Mouse (Mus musculus) intestine, embryonic 14.5 days (tissue): ENCODE data around the gene Fam20a. TPM values are rescaled to one million over a fixed set of nuclear protein-coding genes. Genes with fewer than 3 reads are reported as not detected.
A peak's percentile ranks its signal among the peaks of the same experiment; 100 is the strongest.
"Not testable (repeated sequence)": the region's sequence is repeated elsewhere in the genome, so short reads cannot be mapped to it uniquely, and the experiment has no call there.

Experiments used
- ATAC-seq: fragments of 200-750 bp; cut with Nextera tagmentation; replicated peaks from 2 replicates; pipeline ENCODE4 v1.8.0; 2017; ENCODE audit warnings: low read depth, moderate number of reproducible peaks, moderate TSS enrichment, moderate library complexity; ENCODE audit not compliant: low FRiP score, low TSS enrichment
- DNase-seq: peaks from one replicate; pipeline ENCODE4 v3.0.0-alpha.2; 2018; ENCODE audit warnings: low spot score
- H3K27ac ChIP-seq: fragments of 300-500 bp; sonication (generic); 2 replicates; pipeline ENCODE4 v1.5.1; 2014; ENCODE audit warnings: low read depth, mild to moderate bottlenecking, control low read depth
- H3K27me3 ChIP-seq: fragments of 300-500 bp; sonication (generic); replicated peaks from 2 replicates; pipeline ENCODE4 v1.6.1; 2014; ENCODE audit warnings: low read length, control low read depth; ENCODE audit not compliant: control insufficient read depth, insufficient read depth
- H3K36me3 ChIP-seq: fragments of 300-500 bp; sonication (generic); 2 replicates; pipeline ENCODE4 v1.6.1; 2014; ENCODE audit warnings: low read length, control low read depth; ENCODE audit not compliant: control insufficient read depth, insufficient read depth
- H3K4me1 ChIP-seq: fragments of 300-500 bp; sonication (generic); replicated peaks from 2 replicates; pipeline ENCODE4 v1.6.1; 2014; ENCODE audit warnings: low read length, control low read depth, mixed read lengths; ENCODE audit not compliant: control insufficient read depth, insufficient read depth
- H3K4me2 ChIP-seq: fragments of 300-500 bp; sonication (generic); 2 replicates; pipeline ENCODE4 v1.6.1; 2014; ENCODE audit warnings: low read length
- H3K4me3 ChIP-seq: fragments of 300-500 bp; sonication (generic); 2 replicates; pipeline ENCODE4 v1.5.1; 2014; ENCODE audit warnings: low read depth, low read length, control low read depth, mixed read lengths
- H3K9ac ChIP-seq: fragments of 300-500 bp; sonication (generic); 2 replicates; pipeline ENCODE4 v1.6.1; 2014; ENCODE audit warnings: mild to moderate bottlenecking, low read length
- H3K9me3 ChIP-seq: fragments of 300-500 bp; sonication (generic); 2 replicates; pipeline ENCODE4 v1.6.1; 2016; ENCODE audit warnings: low read length, control low read depth; ENCODE audit not compliant: control insufficient read depth
- WGBS: fragments of 180-500 bp; shearing (Covaris S2); extraction: QIAGEN DNeasy Blood & Tissue Kit; methylation state at CpG from one replicate; pipeline ENCODE4 v1.1.7; 2014; 5-methylcytosine and 5-hydroxymethylcytosine counted together
- polyA plus RNA-seq: library from polyadenylated mRNA; unstranded; fragments of >200 nt; fragmentation: Nextera tagmentation; extraction: Ambion mirVana; gene quantifications from 2 replicates; pipeline ENCODE4 v1.2.1, GENCODE M21; 2014

Fam20a gene
- polyA plus RNA-seq, 1 experiment from 2014 or later = 1.7 TPM

- H3K27me3 ChIP-seq = no peaks in the 10 kb centered on the region
- peaks cover 93% of the 10 kb centered on the region for H3K36me3 ChIP-seq
- H3K9me3 ChIP-seq = no peaks in the 10 kb centered on the region
- H3K4me1 ChIP-seq = no peaks in the 10 kb centered on the region
- H3K27ac ChIP-seq = no peak overlapping the region
- no peak for ATAC-seq
- H3K4me2 ChIP-seq = no peak overlapping the region
- 91% methylated on average over 6 of the region's 6 CpGs for WGBS
- no peak for DNase-seq
- H3K9ac ChIP-seq = no peak overlapping the region
- H3K4me3 ChIP-seq = no peak overlapping the region
Measured at GRCm38 (mm10) chr11:109665424-109665823, 56.7 kb downstream of the Fam20a start.

GRCm38 (mm10) chr11:109664293-109664692 is 57.8 kb downstream of the Fam20a start:
- 85% methylated on average over 13 of the region's 13 CpGs for WGBS
- Histone ChIP-seq H3K27me3 (no peaks in the 10 kb centered on the region), H3K4me2 (no peak overlapping the region), H3K4me1 (no peaks in the 10 kb centered on the region), H3K27ac (no peak overlapping the region), H3K9me3 (no peaks in the 10 kb centered on the region), H3K9ac (no peak overlapping the region), H3K36me3 (peaks cover 97% of the 10 kb centered on the region), H3K4me3 (no peak overlapping the region)
- no peak for ATAC-seq
- DNase-seq = no peak

- not testable (repeated sequence) for ATAC-seq, H3K4me1 ChIP-seq, H3K9me3 ChIP-seq, H3K27me3 ChIP-seq, H3K9ac ChIP-seq, H3K4me3 ChIP-seq, H3K27ac ChIP-seq, H3K4me2 ChIP-seq, DNase-seq
- peaks cover 90% of the 10 kb centered on the region for H3K36me3 ChIP-seq
- WGBS = 91% methylated on average over 8 of the region's 8 CpGs
Measured at GRCm38 (mm10) chr11:109660526-109660925, 61.6 kb downstream of the Fam20a start.

- H3K4me2 ChIP-seq = no peak overlapping the region
- ATAC-seq (no peak), DNase-seq (no peak)
- no peak overlapping the region for H3K9ac ChIP-seq
- WGBS = 90% methylated on average over 7 of the region's 7 CpGs
- no peak overlapping the region for H3K27ac ChIP-seq
- no peak overlapping the region for H3K4me3 ChIP-seq
- peaks cover 69% of the 10 kb centered on the region for H3K36me3 ChIP-seq
- H3K4me1 ChIP-seq = peaks cover 18% of the 10 kb centered on the region
- no peaks in the 10 kb centered on the region for H3K27me3 ChIP-seq
- H3K9me3 ChIP-seq = no peaks in the 10 kb centered on the region
Measured at GRCm38 (mm10) chr11:109656232-109656631, 65.8 kb downstream of the Fam20a start.

- no peak overlapping the region for H3K4me2 ChIP-seq
- no peak for DNase-seq
- WGBS = 89% methylated on average over 6 of the region's 6 CpGs
- no peaks in the 10 kb centered on the region for H3K27me3 ChIP-seq
- ATAC-seq = no peak
- no peak overlapping the region for H3K4me3 ChIP-seq
- H3K9me3 ChIP-seq = no peaks in the 10 kb centered on the region
- peaks cover 53% of the 10 kb centered on the region for H3K36me3 ChIP-seq
- H3K27ac ChIP-seq = no peak overlapping the region
- H3K9ac ChIP-seq = no peak overlapping the region
- peaks cover 22% of the 10 kb centered on the region for H3K4me1 ChIP-seq
Measured at GRCm38 (mm10) chr11:109654581-109654980, 67.5 kb downstream of the Fam20a start.

GRCm38 (mm10) chr11:109653201-109653600 is 68.9 kb downstream of the Fam20a start:
- no peak for ATAC-seq

GRCm38 (mm10) chr11:109652505-109652904 is 69.6 kb downstream of the Fam20a start:
- Histone ChIP-seq H3K4me2 (peak overlapping the region; percentile 79), H3K9me3 (no peaks in the 10 kb centered on the region), H3K36me3 (peaks cover 41% of the 10 kb centered on the region), H3K4me3 (peak overlapping the region; percentile 64), H3K27ac (no peak overlapping the region), H3K4me1 (peaks cover 22% of the 10 kb centered on the region), H3K27me3 (no peaks in the 10 kb centered on the region), H3K9ac (peak overlapping the region; percentile 89)
- no peak for DNase-seq
- WGBS = 34% methylated on average over 6 of the region's 6 CpGs
- no peak for ATAC-seq

More at GRCm38 (mm10) chr11:109653201-109653600, 68.9 kb downstream of the Fam20a start:
- H3K36me3 ChIP-seq = peaks cover 42% of the 10 kb centered on the region
- H3K27ac ChIP-seq = 0 out of 2 replicates have a peak overlapping the region, but pooled peaks have one; percentile 6
- 46% methylated on average over 8 of the region's 8 CpGs for WGBS
- H3K27me3 ChIP-seq = no peaks in the 10 kb centered on the region
- peaks cover 22% of the 10 kb centered on the region for H3K4me1 ChIP-seq
- 0 out of 2 replicates have a peak overlapping the region, but pooled peaks have one; percentile 13 for H3K9ac ChIP-seq
- DNase-seq = no peak
- H3K9me3 ChIP-seq = no peaks in the 10 kb centered on the region
- H3K4me2 ChIP-seq = peak overlapping the region; percentile 79
- H3K4me3 ChIP-seq = peak overlapping the region; percentile 64; the same call in 1 of the 2 replicates

- Histone ChIP-seq H3K9ac (peak overlapping the region; percentile 89), H3K36me3 (peaks cover 32% of the 10 kb centered on the region), H3K9me3 (no peaks in the 10 kb centered on the region), H3K27me3 (no peaks in the 10 kb centered on the region), H3K4me3 (peak overlapping the region; percentile 64), H3K4me1 (peaks cover 22% of the 10 kb centered on the region), H3K27ac (peak overlapping the region; percentile 96), H3K4me2 (peak overlapping the region; percentile 79)
- peak; percentile 73 for DNase-seq
- peak; percentile 6; the same call in 1 of the 2 replicates for ATAC-seq
- WGBS = under 1% methylated on average over 21 of the region's 21 CpGs
Measured at GRCm38 (mm10) chr11:109651566-109652024, 70.5 kb downstream of the Fam20a start.
